Mouse (Mus musculus) spleen, adult 2 months (tissue): ENCODE measurements around the gene Slc4a4. TPM values are rescaled to one million over a fixed set of nuclear protein-coding genes. Genes with fewer than 3 reads are reported as not detected.
"Not testable (repeated sequence)": the region's sequence is repeated elsewhere in the genome, so short reads cannot be mapped to it uniquely, and the experiment has no call there.

Experiments used
- DNase-seq, 2 experiments: peaks; one replicate each; pipeline versions ENCODE4 v3.0.0 to v3.0.0-alpha.2; 2012 to 2021; ENCODE audit warnings: low spot score in 2 of 2, low read depth in 1 of 2
- H3K27ac ChIP-seq: fragments of 200-500 bp; 2 replicates; pipeline ENCODE4 v1.5.1; 2012; ENCODE audit warnings: low read length, inconsistent platforms; ENCODE audit not compliant: insufficient read depth
- H3K27me3 ChIP-seq: fragments of 200-500 bp; 2 replicates; pipeline ENCODE4 v1.6.1; 2012; ENCODE audit warnings: mild to moderate bottlenecking, moderate library complexity, low read length, inconsistent platforms; ENCODE audit not compliant: control insufficient read depth, insufficient read depth
- H3K36me3 ChIP-seq: fragments of 200-500 bp; 2 replicates; pipeline ENCODE4 v1.6.1; 2012; ENCODE audit warnings: mild to moderate bottlenecking, low read length, inconsistent platforms; ENCODE audit not compliant: control insufficient read depth, insufficient read depth
- H3K4me1 ChIP-seq: fragments of 200-500 bp; 2 replicates; pipeline ENCODE4 v1.6.1; 2011; ENCODE audit warnings: inconsistent platforms; ENCODE audit not compliant: control insufficient read depth, insufficient read depth, insufficient read length
- H3K4me3 ChIP-seq: fragments of 200-500 bp; 2 replicates; pipeline ENCODE4 v1.5.1; 2011; ENCODE audit warnings: mild to moderate bottlenecking, inconsistent platforms; ENCODE audit not compliant: insufficient read depth, insufficient read length; ENCODE audit errors: extremely low read depth
- CTCF ChIP-seq: fragments of 200-500 bp; IDR thresholded peaks from 2 replicates; pipeline ENCODE4 v1.5.1; 2011; ENCODE audit warnings: mild to moderate bottlenecking, inconsistent platforms; ENCODE audit not compliant: insufficient read depth, insufficient read length, insufficient replicate concordance; ENCODE audit errors: extremely low read depth
- POLR2A ChIP-seq: fragments of 200-500 bp; IDR thresholded peaks from 2 replicates; pipeline ENCODE4 v1.6.1; 2011; ENCODE audit warnings: low read depth, low read length, inconsistent platforms
- WGBS: fragments of 180-500 bp; shearing (Covaris S2); methylation state at CpG from one replicate; pipeline ENCODE4 v1.1.7; 2018; 5-methylcytosine and 5-hydroxymethylcytosine counted together
- polyA plus RNA-seq: library from polyadenylated mRNA; depleted of rRNA; stranded (reverse); fragments of >200 nt; gene quantifications from 2 replicates; pipeline ENCODE4 v1.2.3, GENCODE M21; 2012

Gene Slc4a4
- polyA plus RNA-seq, 1 experiment = 0.14 TPM

GRCm38 (mm10) chr5:88983170-88983569 lies 96.6 kb downstream of the Slc4a4 start:
- no peak for TF ChIP-seq CTCF
- no peak for TF ChIP-seq POLR2A
- no peak for DNase-seq
- Histone ChIP-seq H3K27ac (no peak overlapping the region), H3K27me3 (no peaks in the 10 kb centered on the region), H3K36me3 (no peaks in the 10 kb centered on the region), H3K4me1 (no peaks in the 10 kb centered on the region), H3K4me3 (no peak overlapping the region)
- WGBS = 93% methylated on average over 2 of the region's 2 CpGs

- DNase-seq = no peak
- 92% methylated on average over 7 of the region's 7 CpGs for WGBS
- H3K27me3 ChIP-seq = no peaks in the 10 kb centered on the region
- TF ChIP-seq CTCF = no peak
- TF ChIP-seq POLR2A = no peak
- no peak overlapping the region for H3K27ac ChIP-seq
- no peak overlapping the region for H3K4me3 ChIP-seq
- H3K4me1 ChIP-seq = no peaks in the 10 kb centered on the region
- no peaks in the 10 kb centered on the region for H3K36me3 ChIP-seq
Measured at GRCm38 (mm10) chr5:88983652-88984051, 97.0 kb downstream of the Slc4a4 start.

- H3K27me3 ChIP-seq = no peaks in the 10 kb centered on the region
- no peaks in the 10 kb centered on the region for H3K4me1 ChIP-seq
- no peak for DNase-seq
- no peaks in the 10 kb centered on the region for H3K36me3 ChIP-seq
- TF ChIP-seq CTCF (no peak), POLR2A (no peak)
- no peak overlapping the region for H3K27ac ChIP-seq
- no peak overlapping the region for H3K4me3 ChIP-seq
Measured at GRCm38 (mm10) chr5:88989018-88989417, 102.4 kb downstream of the Slc4a4 start.

- WGBS = 89% methylated on average over 9 of the region's 9 CpGs
- TF ChIP-seq CTCF = no peak
- no peak for DNase-seq
- Histone ChIP-seq H3K36me3 (no peaks in the 10 kb centered on the region), H3K27ac (no peak overlapping the region), H3K4me1 (no peaks in the 10 kb centered on the region), H3K4me3 (no peak overlapping the region), H3K27me3 (no peaks in the 10 kb centered on the region)
Measured at GRCm38 (mm10) chr5:88990196-88990747, 103.7 kb downstream of the Slc4a4 start.

- not testable (repeated sequence) for H3K4me1 ChIP-seq, DNase-seq, H3K27me3 ChIP-seq, H3K27ac ChIP-seq, H3K36me3 ChIP-seq, H3K4me3 ChIP-seq
- WGBS = 79% methylated on average over 2 of the region's 2 CpGs
Measured at GRCm38 (mm10) chr5:88991309-88991708, 104.7 kb downstream of the Slc4a4 start.

GRCm38 (mm10) chr5:88994533-88994932 lies 107.9 kb downstream of the Slc4a4 start:
- no peak for DNase-seq
- TF ChIP-seq CTCF = no peak
- TF ChIP-seq POLR2A = no peak
- 92% methylated on average over 5 of the region's 5 CpGs for WGBS
- H3K4me1 ChIP-seq = no peaks in the 10 kb centered on the region
- H3K4me3 ChIP-seq = no peak overlapping the region
- H3K36me3 ChIP-seq = no peaks in the 10 kb centered on the region
- H3K27me3 ChIP-seq = no peaks in the 10 kb centered on the region
- no peak overlapping the region for H3K27ac ChIP-seq

- H3K4me1 ChIP-seq = no peaks in the 10 kb centered on the region
- H3K27me3 ChIP-seq = no peaks in the 10 kb centered on the region
- DNase-seq = no peak
- H3K27ac ChIP-seq = no peak overlapping the region
- no peaks in the 10 kb centered on the region for H3K36me3 ChIP-seq
- TF ChIP-seq POLR2A (no peak), CTCF (no peak)
- H3K4me3 ChIP-seq = no peak overlapping the region
- 94% methylated on average over 8 of the region's 8 CpGs for WGBS
Measured at GRCm38 (mm10) chr5:88996246-88996645, 109.6 kb downstream of the Slc4a4 start.

- H3K4me3 ChIP-seq = no peak overlapping the region
- H3K27me3 ChIP-seq = no peaks in the 10 kb centered on the region
- no peaks in the 10 kb centered on the region for H3K36me3 ChIP-seq
- WGBS = 88% methylated on average over 6 of the region's 6 CpGs
- no peaks in the 10 kb centered on the region for H3K4me1 ChIP-seq
- DNase-seq = no peak
- TF ChIP-seq CTCF (no peak), POLR2A (no peak)
- no peak overlapping the region for H3K27ac ChIP-seq
Measured at GRCm38 (mm10) chr5:88997277-88997676, 110.7 kb downstream of the Slc4a4 start.
